Mouse (Mus musculus) kidney, postnatal 4 days (tissue): ENCODE measurements around the gene Gm10277.
A peak's percentile ranks its signal among the peaks of the same experiment; 100 is the strongest.

ENCODE experiments used
- DNase-seq, 2 experiments: peaks; one replicate each; pipeline ENCODE4 v3.0.0; 2021; ENCODE audit warnings: mixed read lengths in 2 of 2

Gm10277 gene

DNA sequence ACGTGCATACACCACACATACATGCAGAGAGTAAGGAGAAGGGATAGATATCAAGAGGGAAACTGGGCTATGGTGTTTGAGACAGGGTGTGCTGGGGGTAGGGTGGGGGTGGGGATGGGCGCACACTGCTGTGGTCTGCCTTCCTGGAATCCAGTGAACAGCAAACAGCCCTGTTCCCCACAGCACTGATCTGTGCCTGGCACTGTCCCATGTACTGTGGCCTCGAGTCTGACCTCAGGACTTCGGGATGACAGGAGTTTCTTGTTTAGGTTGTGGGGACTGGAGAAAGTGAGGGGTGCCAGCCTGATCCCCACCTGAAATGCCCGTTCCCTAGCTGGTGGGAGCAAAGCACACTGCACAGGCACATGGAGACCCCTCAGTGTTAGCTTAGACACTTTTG is at the start of gene Gm10277:
TSS of gene Gm10277 (minus strand) at position 41 of the 400 bp plus-strand sequence.
- no peak for DNase-seq

DNA sequence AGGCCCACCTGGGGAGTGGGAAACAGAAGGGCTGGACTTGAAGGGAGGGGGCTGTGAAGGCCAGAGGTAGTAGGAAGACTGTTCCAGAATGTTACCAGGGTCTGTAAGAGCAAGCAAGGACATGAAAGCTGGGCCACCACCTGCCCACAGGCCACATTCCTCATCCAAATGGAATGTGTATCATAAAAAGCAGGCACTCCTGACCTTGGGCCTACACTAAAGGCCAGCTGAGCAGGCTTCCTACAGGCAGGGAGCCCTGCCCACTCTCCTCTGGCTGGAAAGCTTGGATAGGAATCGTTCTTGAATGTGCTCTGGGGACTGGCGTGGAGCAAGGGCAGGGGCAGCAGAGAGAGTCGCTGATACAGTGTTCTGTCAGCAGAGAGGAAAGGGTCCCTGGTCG is 49.2 kb upstream of the Gm10277 start:
- DNase-seq = peak in 1 of 2 experiments; percentile 47

DNA sequence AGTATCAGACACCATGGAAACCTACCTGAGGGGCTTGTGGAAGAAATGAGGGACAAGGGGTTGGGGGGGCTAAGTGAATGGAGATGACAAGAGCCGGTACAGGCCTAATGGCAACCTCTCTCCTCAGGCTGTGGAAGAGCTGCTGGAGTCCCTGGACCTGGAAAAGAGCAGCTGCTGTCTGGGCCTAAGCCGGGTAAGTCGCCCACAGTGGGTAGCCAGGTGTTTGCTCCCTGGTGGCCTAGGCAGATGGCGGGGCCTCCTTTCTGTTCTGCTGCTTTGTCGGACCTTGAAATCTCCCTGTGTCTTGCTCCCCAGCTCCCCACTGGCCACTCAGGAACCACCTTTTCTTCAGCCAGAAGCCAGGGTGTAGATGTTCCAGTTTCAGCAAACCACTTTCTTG is 48.7 kb upstream of the Gm10277 start:
- no peak for DNase-seq

DNA sequence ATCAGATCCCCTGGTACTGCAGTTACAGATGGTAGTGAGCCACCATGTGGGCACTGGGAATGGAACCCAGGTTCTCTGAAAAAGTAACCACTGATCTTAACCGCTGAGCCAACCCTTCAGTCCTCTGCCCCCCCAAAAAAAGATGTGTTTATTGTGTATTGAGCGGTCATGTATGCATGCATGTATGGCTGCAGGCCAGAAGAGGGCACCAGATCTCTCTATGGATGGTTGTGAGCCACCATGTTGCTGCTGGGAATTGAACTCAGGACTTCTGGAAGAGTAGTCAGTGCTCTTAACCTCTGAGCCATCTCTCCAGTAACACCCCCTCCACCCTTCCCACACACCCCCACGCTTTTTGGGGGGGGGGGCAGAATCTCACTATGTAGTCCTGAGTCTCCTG is 47.6 kb upstream of the Gm10277 start:
- DNase-seq = no peak

DNA sequence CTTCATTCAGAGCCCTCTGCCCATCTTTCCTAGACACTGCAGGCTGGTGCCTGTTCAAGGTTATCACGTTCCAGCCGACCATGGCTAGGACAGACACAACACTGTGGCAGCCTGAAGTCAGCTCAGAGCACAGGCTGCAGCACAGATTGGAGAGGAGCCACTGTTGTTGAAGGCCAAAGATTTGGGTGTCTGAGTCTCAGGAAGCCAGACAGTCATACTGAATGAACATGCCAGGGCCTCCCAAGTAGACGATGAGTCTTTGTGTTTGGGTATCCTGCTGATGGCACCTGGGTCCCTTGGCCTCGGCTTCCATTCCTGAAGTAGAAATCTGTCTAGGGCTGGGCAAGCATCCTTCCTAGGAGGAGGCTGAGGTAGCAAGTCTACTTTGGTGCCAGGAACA is 45.0 kb upstream of the Gm10277 start:
- no peak for DNase-seq

DNA sequence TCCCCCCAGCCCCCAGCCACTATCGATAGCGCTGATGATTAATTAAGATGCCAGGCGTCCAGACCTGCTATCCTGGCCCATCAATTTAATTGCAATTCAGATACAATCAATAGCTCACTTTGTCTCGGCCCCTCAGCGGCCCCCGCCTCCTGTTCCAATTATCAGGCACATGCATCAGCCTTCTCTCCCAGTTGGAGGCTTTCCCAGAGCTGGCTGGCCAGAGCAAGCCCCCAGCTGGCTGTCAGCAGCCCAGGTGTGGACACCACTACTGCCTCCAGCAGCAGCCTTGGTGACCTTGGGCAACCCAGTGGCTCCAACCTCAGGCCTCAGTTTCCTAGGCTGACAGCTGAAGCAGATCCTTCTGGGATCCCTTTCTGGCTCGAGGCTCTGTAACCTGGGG is 43.3 kb upstream of the Gm10277 start:
- DNase-seq = no peak

DNA sequence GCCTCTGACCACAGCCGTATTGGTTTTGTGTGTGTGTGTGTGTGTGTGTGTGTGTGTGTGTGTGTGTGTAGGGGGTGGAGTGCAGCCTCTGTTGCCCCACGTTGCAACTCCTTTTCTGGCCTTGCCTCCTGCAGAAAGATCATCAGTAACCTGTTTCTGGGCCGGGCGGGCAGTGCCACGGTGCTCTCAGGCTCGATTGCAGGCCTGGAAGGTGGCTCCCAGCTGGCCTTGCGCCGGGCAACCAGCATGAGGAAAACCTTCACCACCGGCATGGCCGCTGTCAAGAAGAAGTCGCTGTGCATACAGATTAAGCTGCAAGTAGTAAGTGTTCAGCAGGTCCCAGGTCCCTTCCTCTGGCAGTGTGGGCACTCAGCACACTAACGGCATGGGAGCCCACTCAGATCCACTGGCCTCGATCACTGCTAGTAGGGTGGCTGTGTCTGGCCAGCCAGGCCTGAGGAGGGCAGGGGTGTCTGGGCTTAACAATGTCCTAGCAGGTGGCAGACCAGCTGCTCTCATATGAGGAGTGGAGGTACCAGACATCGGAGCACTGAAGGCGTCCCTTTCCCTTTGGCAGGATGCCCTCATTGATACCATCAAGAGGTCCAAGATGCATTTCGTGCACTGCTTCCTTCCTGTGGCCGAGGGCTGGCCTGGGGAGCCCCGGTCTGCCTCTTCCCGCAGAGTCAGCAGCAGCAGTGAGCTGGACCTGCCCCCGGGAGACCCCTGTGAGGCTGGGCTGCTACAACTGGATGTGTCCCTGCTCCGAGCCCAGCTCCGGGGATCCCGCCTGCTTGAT is 41.7 kb upstream of the Gm10277 start:
- DNase-seq = no peak

DNA sequence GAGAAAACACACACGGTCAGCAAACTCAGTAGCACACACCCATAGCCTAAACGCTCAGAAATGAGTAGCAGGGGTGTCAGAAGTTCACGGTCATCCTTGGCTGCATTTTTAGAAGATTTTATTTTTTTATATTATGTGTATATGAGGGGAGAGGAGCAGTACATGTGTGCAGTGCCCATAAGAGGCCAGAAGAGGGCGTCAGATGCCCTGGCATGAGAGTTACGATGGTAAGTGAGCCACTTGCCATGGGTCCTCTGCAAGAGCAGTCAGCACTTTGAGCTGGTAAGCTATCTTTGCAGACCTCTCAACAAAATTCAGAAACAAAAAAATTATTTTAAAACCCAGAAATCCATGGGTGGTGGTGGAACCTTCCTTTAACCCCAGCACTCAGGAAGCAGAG is 40.6 kb upstream of the Gm10277 start:
- DNase-seq = no peak

DNA sequence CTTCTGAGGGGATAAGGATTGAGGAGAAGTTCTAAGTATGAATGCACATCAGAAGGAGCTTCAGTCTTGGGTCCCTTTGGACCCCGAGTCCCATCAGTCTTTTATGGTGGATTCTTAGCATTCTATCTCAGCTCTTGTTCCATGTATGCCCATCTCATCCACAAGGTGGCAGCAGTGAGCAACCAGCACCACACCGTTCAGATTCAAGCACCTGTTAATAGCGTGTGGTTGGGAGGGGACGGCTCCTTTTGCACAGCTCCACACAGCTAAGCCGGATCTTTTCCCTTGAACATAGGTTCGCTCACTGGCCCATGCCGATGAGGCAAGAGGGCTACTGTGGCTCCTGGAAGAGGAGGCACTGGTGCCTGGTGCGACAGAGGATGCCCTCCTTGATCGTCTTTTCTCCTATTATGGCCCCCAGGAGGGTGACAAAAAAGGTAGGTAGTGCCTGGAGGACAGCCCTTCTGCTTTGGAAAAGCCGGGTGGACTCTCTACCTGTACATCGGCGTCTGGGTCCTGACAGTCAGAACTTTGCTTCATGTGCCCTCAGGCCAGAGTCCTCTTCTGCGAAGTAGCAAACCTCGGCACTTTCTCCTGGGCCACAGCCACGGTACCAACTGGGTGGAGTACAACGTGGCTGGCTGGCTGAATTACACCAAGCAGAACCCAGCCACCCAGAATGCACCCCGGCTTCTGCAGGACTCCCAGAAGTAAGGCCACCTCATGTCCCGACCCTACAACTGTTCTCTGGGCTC is 39.9 kb upstream of the Gm10277 start:
- DNase-seq = peak; percentile 85 to 87

DNA sequence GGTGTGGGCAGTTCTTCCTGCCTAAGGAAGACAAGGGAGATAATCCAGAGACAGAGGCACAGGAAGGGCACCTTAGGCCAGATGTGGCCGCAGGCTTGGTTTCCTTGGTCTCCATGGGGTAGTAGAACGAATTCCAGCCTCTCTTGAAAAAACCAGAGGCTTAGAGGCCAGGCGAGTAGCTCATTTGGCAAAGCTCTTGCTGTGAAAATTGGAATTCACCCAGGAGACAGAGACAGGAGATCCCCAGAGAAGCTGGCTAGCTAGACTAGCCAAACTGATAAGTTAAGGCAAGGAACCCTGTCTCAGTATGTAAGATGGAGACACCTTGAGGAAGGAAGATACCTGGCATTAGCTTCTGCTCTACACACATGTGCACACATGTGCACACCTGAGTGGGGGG is 38.8 kb upstream of the Gm10277 start:
- no peak for DNase-seq

DNA sequence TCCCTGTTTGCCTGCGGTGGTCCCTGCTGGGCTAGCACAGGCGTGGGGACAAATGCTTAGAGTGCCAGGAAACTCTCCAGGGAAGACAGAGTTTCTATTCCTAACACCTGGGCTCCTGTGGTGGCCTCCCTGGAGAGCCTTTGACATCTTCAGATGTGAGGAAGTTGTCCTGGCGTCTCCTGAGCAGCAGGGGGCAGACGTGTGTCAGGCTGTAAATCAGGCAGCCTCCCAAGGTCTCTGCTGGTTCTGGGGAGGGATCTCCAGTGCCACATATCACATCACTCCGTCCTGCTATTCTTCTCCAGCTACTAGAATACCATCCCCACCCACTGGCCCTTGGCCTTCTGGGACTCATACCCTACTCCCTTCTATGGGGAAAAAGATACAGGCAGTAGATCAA is 38.3 kb upstream of the Gm10277 start:
- DNase-seq = peak; percentile 78 to 82

DNA sequence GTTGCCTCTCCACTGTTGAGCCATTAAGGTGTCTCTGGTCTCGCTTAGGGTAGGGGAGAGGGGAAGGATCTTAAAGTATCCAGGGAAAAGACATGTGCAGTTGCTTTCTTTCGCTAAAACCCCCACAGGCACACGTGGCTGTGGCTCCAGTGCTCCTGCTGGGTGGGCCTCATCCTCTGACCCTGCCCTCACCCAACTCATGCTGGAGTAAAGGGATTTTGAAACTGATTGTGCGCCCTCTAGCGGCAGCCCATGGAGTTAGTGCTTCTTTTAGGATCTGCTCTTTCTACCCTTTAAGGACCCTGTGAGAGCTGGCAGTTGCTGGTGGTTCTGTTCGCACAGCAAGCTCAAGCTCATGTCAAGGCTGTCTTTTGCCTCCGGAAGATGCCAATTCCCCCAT is 35.2 kb upstream of the Gm10277 start:
- peak; percentile 81 to 82 for DNase-seq

DNA sequence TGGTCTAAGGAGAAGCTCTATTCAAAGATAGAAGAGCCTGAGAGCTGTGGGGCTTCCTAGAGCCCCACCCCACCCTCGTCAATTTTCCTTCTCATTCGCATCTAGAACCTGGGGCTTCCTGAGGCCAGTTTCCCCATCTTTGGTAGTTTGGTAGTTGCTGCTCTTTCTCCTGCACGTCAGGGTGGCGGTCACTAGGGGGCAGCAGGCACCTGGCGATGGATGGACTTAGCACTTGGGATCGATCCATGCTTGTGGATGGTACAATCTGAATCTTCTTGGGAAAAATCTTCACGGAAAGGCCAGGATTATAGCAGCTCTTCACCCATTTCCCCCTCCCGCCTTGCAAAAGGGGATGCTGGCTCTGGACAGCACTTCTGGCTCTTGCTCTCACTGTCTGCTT is 34.1 kb upstream of the Gm10277 start:
- DNase-seq = peak; percentile 51 to 57

DNA sequence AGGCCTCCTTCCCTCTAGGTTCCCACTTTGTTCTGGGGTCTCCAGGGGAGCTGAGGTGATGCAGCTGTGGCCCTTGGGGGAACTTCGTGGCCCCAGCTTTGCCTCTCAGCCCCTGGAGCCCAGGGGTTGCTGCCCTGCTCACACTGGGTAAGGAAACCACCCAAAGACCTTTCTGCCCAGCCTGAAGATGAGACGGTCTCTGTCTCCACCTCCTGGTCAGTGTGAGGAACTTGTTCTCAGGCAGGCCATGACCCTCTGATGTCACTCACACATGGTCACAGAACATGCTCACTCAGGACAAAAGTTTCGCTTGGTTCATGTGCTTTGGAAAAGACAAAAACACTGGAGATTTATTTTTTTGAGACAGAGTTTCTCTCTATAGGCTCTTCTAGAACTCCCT is 28.5 kb upstream of the Gm10277 start:
- DNase-seq = peak; percentile 79 to 80

DNA sequence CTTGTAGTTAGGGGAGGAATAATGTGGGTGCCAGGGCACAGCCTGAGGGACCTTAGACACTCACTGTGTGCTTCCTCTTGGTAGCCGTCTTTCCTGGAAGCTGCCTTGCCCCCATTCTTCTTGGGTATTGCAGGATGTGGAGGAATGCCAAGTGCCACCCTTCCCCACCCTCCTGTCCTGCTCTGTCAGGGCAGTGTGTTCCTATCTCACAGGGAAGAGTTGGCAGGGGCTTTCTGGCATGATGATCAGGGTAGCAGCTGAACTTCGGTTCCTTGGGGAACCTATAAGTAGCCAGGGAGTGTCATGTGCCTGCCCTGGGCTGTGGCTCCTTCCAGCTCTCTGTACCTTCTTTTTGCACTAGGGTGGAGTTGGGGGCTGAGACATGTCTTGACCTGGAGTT is 26.4 kb upstream of the Gm10277 start:
- no peak for DNase-seq

DNA sequence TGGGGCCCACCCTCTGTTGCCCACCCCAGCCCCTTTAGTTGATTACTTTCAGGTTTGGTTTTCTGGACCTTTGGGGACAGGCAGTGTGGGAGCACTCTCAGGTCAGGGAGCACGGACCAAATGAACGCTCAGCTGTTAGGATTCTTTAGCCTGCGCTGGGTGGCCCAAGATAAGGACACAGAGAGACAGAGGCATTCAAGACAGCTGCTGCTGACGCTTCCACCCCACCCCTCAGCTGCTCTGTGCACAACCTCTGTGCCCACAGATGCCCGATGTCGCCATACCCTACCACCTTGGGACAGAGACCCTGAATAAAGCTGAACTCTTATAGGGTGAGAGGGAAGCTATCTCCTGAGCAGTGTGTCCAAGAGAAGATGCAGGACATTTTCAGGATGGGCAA is 22.5 kb upstream of the Gm10277 start:
- no peak for DNase-seq

DNA sequence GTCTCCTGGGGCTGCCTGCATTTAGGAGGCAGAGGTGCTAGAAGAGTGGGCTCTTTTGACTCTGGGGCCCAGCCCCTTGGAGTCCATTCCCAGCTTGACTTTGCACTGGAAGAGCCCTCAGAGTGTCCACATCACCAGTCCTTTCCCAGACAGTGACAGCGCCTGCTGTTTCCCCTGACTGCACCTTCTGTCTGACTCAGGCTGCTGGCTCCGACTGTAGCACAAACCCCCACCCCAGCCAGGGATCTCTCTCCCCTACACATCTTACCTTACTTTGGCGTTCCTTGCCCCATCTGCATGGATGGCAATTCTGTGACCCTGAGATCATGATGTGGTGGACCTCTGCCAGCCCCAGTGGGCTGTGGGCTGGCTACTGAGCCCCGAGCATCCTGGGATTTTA is 21.7 kb upstream of the Gm10277 start:
- no peak for DNase-seq

DNA sequence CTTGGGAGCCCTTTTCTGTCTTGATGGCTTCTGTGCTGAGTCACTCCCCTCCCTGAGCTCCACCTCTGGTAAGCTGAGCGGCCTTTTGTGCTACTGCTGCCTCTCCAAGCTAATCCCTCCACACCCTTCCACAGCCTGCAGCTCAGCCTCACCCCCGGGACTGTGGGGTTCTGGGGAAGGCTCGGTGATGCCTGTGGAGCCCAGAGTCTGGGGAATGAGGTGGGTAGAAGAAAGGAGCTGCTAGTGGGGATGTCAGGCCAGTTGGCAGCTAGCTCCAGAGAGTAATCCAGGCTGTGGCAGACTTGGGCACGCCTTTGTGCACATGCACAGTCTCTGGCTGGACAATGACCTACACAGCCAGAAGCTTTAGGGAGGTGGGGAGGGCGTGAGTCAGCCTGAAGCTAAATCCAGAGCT is 20.5 kb upstream of the Gm10277 start:
- DNase-seq = peak in 1 of 2 experiments; percentile 41

DNA sequence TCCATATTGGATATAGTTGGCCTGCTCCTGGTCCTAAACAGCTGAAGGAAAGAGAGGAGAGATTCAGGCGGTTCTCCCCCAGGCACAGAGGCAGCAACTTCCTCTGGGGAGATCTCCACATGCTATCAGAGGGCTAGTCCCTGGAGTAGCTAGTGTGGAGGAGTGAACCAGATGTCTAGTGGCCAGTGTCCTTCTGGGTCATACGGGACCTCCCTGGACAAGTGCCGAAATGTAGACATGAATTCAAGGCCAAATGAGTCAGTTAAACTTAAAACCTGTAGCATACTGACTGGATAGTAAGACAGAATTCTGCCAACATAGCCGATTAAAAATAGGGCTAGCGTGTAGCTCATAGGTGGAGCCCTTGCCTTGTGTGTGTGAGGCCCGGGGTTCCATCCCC is 19.3 kb upstream of the Gm10277 start:
- no peak for DNase-seq

DNA sequence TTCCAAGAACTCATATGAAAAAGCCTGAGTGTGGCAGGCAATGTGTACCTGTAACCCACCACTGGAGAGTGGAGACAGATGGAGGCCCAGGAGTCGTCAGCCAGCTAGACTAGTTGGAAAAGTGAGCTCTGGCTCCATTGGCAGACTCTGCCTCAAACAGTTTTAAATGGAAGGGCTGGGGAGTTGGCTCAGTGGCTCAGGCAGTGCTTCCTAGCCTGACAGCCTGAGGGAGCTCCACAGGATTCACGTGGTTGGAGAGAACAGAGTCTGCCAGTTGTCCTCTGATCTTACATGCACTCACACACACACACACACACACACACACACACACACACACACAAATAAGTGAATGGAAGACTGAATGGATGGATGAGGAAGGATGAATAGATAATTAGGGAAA is 18.7 kb upstream of the Gm10277 start:
- peak in 1 of 2 experiments; percentile 32 for DNase-seq

DNA sequence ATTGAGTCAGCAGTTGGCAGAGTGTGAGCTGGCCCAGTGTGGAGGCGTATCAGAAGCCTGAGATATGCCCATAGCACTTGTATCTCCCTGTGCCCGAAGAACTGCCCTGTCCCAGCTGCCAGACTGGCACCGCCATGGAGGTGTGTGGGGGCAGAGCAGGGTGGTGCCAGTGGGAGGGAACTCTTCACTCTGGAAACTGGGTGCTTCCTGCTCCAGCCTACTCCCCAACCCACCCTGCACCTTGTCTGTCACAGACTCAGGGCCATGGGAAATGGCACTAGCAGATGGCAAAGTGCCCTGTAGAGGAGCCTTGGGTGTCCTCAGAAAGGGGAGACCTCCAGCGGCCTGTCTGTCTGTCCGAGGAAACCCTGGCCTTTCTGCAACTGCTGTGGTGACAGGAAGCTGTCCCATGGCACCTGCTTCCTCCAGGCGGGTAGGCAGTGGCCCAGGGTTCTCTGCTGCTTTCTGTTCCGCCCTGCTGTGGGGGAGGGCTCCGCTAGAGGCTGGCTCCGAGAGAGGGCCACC is 14.9 kb upstream of the Gm10277 start:
- DNase-seq = peak; percentile 48 to 65

DNA sequence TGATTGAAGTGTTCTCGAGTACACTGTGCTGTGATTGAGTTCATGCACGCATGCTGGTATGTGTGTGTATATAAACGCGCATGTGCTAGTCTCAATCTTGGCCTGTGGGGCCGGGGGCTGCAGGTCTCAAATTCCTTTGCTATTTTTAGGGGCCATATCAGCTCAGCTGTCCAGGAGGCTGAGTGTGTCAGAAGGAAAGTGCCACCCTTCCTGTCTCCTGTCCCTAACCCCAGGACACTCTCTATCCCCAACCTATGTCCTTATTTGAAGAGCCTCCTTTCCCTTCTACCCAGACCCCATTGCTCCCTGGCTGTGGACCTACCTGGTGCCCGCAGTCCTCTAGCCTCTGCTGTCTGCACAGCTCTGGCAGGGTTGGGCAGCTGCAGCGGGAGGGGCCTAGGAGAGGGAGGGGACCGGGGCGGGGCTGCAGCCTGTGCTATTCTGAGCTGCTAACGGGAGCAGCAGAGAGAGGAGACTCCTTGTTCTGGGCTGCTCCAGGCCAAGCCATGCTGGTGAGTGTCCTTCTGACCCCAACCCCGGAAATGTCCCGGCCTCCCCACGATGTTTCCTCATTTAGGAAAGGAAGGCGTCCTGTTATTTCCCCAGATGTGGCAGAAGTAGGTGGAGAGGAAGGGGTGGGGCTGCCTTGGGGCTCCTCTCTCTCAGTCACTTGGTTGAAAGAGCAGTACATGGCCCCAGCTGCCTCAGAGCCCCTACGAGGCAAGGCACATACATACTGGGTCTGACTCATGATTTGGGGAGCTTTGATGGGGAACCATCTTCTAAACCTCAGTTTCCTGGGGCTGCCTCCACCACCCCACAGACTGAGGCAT is 13.5 kb upstream of the Gm10277 start:
- DNase-seq = peak; percentile 76 to 83

DNA sequence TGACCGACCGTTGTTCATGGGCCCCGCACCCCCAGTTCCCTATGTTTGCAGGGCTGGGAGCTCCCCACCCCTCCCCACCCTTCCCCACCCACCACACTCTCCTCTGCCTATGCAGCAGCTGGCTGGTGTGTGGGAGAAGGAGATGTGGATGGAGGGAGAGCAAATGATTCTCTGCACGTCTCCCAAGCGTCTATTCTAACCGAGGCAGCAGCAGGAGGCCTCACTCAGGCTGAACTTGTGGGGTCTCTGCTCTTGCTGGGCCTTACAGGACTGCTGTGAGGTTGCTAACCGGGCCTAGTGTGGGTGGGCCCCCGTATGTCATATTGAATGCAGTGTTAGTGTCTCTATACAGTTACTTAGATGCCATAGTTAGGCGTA is 12.9 kb upstream of the Gm10277 start:
- DNase-seq = peak in 1 of 2 experiments; percentile 26
